Mouse (Mus musculus) lung, postnatal 0 days (tissue): ENCODE measurements around the gene Snx30. TPM values are rescaled to one million over a fixed set of nuclear protein-coding genes. Genes with fewer than 3 reads are reported as not detected.
A peak's percentile ranks its signal among the peaks of the same experiment; 100 is the strongest.

Experiments
- ATAC-seq: fragments of 200-750 bp; cut with Nextera tagmentation; 2 replicates; pipeline ENCODE4 v1.8.0; 2017; ENCODE audit warnings: moderate library complexity
- DNase-seq: peaks from one replicate; pipeline ENCODE4 v3.0.0-alpha.2; 2016; ENCODE audit warnings: low spot score
- H3K27ac ChIP-seq: fragments of 300-500 bp; sonication (generic); 2 replicates; pipeline ENCODE4 v1.5.1; 2014; ENCODE audit warnings: antibody characterized with exemption, mild to moderate bottlenecking, low read length, mixed read lengths
- H3K27me3 ChIP-seq: fragments of 300-500 bp; sonication (generic); replicated peaks from 2 replicates; pipeline ENCODE4 v1.6.1; 2014; ENCODE audit warnings: low read length, mixed read lengths; ENCODE audit not compliant: insufficient read depth
- H3K36me3 ChIP-seq: fragments of 300-500 bp; sonication (generic); 2 replicates; pipeline ENCODE4 v1.6.1; 2014; ENCODE audit warnings: low read length, mixed read lengths; ENCODE audit not compliant: insufficient read depth
- H3K4me1 ChIP-seq: fragments of 300-500 bp; sonication (generic); 2 replicates; pipeline ENCODE4 v1.6.1; 2014; ENCODE audit warnings: antibody characterized with exemption, low read depth, low read length, mixed read lengths; ENCODE audit not compliant: insufficient read depth
- H3K4me2 ChIP-seq: fragments of 300-500 bp; sonication (generic); replicated peaks from 2 replicates; pipeline ENCODE4 v1.6.1; 2014; ENCODE audit warnings: low read depth, mild to moderate bottlenecking, low read length, moderate library complexity, mixed read lengths
- H3K4me3 ChIP-seq: fragments of 300-500 bp; sonication (generic); 2 replicates; pipeline ENCODE4 v1.5.1; 2014; ENCODE audit warnings: low read depth, low read length
- H3K9ac ChIP-seq: fragments of 300-500 bp; sonication (generic); replicated peaks from 2 replicates; pipeline ENCODE4 v1.6.1; 2014; ENCODE audit warnings: low read depth, mild to moderate bottlenecking
- H3K9me3 ChIP-seq: fragments of 300-500 bp; sonication (generic); 2 replicates; pipeline ENCODE4 v1.6.1; 2016; ENCODE audit warnings: low read length, mixed read lengths
- CTCF ChIP-seq: IDR thresholded peaks from 2 replicates; pipeline ENCODE4 v1.5.1; 2016; ENCODE audit warnings: antibody characterized with exemption, mild to moderate bottlenecking
- EP300 ChIP-seq: IDR thresholded peaks from 2 replicates; pipeline ENCODE4 v1.6.1; 2016; ENCODE audit warnings: antibody characterized with exemption, mild to moderate bottlenecking, control low read depth
- WGBS: fragments of 180-500 bp; shearing (Covaris S2); extraction: QIAGEN DNeasy Blood & Tissue Kit; methylation state at CpG from one replicate; pipeline ENCODE4 v1.1.7; 2014; 5-methylcytosine and 5-hydroxymethylcytosine counted together
- polyA plus RNA-seq: library from polyadenylated mRNA; unstranded; fragments of >200 nt; fragmentation: Nextera tagmentation; extraction: Ambion mirVana; gene quantifications from 2 replicates; pipeline ENCODE4 v1.2.1, GENCODE M21; 2015

Gene Snx30
- polyA plus RNA-seq, 1 experiment from 2014 or later, result 12.0 TPM

GRCm38 (mm10) chr4:59761365-59761729 lies 44.3 kb upstream of the Snx30 start:
- Histone ChIP-seq H3K9me3 (no peaks in the 10 kb centered on the region), H3K27ac (no peak overlapping the region), H3K36me3 (no peaks in the 10 kb centered on the region), H3K4me2 (no peak overlapping the region), H3K4me3 (no peak overlapping the region), H3K4me1 (peaks cover 19% of the 10 kb centered on the region), H3K9ac (no peak overlapping the region), H3K27me3 (no peaks in the 10 kb centered on the region)
- peak; percentile 57 for ATAC-seq
- WGBS, result 43% methylated on average over 4 of the region's 4 CpGs
- DNase-seq, result peak; percentile 73
- TF ChIP-seq EP300 (peak; percentile 63), CTCF (no peak)

GRCm38 (mm10) chr4:59764950-59765349 lies 40.7 kb upstream of the Snx30 start:
- 40% methylated on average over 7 of the region's 7 CpGs for WGBS
- DNase-seq (no peak), ATAC-seq (0 out of 2 replicates have a peak, but pooled peaks have one; percentile 6)
- no peak overlapping the region for H3K9ac ChIP-seq
- TF ChIP-seq EP300 (no peak), CTCF (no peak)
- H3K4me3 ChIP-seq, result no peak overlapping the region
- no peaks in the 10 kb centered on the region for H3K27me3 ChIP-seq
- peak overlapping the region; percentile 71 for H3K27ac ChIP-seq
- H3K36me3 ChIP-seq, result no peaks in the 10 kb centered on the region
- peaks cover 15% of the 10 kb centered on the region for H3K4me1 ChIP-seq
- peak overlapping the region; percentile 28 for H3K4me2 ChIP-seq
- H3K9me3 ChIP-seq, result no peaks in the 10 kb centered on the region

- Histone ChIP-seq H3K4me2 (peak overlapping the region; percentile 28), H3K9me3 (no peaks in the 10 kb centered on the region), H3K4me3 (no peak overlapping the region), H3K9ac (no peak overlapping the region), H3K27me3 (no peaks in the 10 kb centered on the region), H3K27ac (peak overlapping the region; percentile 71), H3K4me1 (peaks cover 9% of the 10 kb centered on the region), H3K36me3 (no peaks in the 10 kb centered on the region)
- WGBS, result 12% methylated on average over 7 of the region's 7 CpGs
- peak; percentile 89 for DNase-seq
- ATAC-seq, result peak; percentile 80
- peak; percentile 42 for TF ChIP-seq EP300
- TF ChIP-seq CTCF, result no peak
These were observed 40.1 kb upstream of the Snx30 start for GRCm38 (mm10) chr4:59765385-59766005.

- DNase-seq (no peak), ATAC-seq (no peak)
- TF ChIP-seq EP300, result 0 out of 2 replicates have a peak, but pooled peaks have one; percentile 28
- peak; percentile 11; the same call in 1 of the 2 replicates for TF ChIP-seq CTCF
- Histone ChIP-seq H3K9me3 (no peaks in the 10 kb centered on the region), H3K4me3 (no peak overlapping the region), H3K36me3 (no peaks in the 10 kb centered on the region), H3K4me1 (peaks cover 6% of the 10 kb centered on the region), H3K4me2 (no peak overlapping the region), H3K27me3 (no peaks in the 10 kb centered on the region), H3K27ac (0 out of 2 replicates have a peak overlapping the region, but pooled peaks have one; percentile 5), H3K9ac (no peak overlapping the region)
- WGBS, result 57% methylated on average over 2 of the region's 2 CpGs
These were observed 37.9 kb upstream of the Snx30 start for GRCm38 (mm10) chr4:59767717-59768116.

- Histone ChIP-seq H3K4me1 (no peaks in the 10 kb centered on the region), H3K9ac (no peak overlapping the region), H3K4me3 (no peak overlapping the region), H3K4me2 (no peak overlapping the region), H3K27me3 (no peaks in the 10 kb centered on the region), H3K27ac (0 out of 2 replicates have a peak overlapping the region, but pooled peaks have one; percentile 28), H3K36me3 (peaks cover 6% of the 10 kb centered on the region; the same call in 1 of the 2 replicates), H3K9me3 (no peaks in the 10 kb centered on the region)
- TF ChIP-seq EP300 (0 out of 2 replicates have a peak, but pooled peaks have one; percentile 16), CTCF (no peak)
- ATAC-seq (no peak), DNase-seq (no peak)
- WGBS, result 61% methylated on average over 17 of the region's 17 CpGs
These were observed 33.3 kb upstream of the Snx30 start for GRCm38 (mm10) chr4:59772171-59772879.

GRCm38 (mm10) chr4:59777828-59778227 lies 27.8 kb upstream of the Snx30 start:
- H3K4me1 ChIP-seq, result peaks cover 3% of the 10 kb centered on the region; the same call in 1 of the 2 replicates
- H3K27me3 ChIP-seq, result no peaks in the 10 kb centered on the region
- H3K27ac ChIP-seq, result no peak overlapping the region
- no peak overlapping the region for H3K9ac ChIP-seq
- DNase-seq (no peak), ATAC-seq (no peak)
- H3K9me3 ChIP-seq, result no peaks in the 10 kb centered on the region
- peaks cover 6% of the 10 kb centered on the region; the same call in 1 of the 2 replicates for H3K36me3 ChIP-seq
- no peak overlapping the region for H3K4me2 ChIP-seq
- H3K4me3 ChIP-seq, result no peak overlapping the region
- WGBS, result 74% methylated on average over 3 of the region's 3 CpGs
- TF ChIP-seq CTCF (no peak), EP300 (no peak)
